Mouse (Mus musculus): ENCODE results near the gene Rhod.
"Not testable (repeated sequence)": the region's sequence is repeated elsewhere in the genome, so short reads cannot be mapped to it uniquely, and the experiment has no call there.

Gene Rhod

DNA sequence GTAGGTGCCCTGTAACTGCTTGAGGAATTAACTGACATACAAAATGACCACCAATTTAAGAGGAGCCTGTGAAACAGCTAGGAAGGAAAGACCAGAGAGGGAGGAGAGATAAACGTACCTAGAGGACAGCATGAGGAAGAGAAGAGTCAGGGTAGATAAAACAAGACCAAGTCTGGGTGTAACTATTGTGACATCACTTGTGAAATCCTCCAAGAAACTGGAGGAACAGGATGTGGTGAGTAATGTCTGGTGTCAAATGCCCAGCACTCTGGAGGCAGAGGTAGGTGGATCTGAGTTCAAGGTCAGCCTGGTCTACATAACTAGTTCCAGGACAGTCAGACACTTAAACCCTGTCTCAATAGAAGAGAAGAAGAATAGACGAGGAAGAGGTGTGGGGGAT is 30.2 kb downstream of the Rhod start:
- no peak for DNase-seq (ENCODE audit: low read depth, low spot score)

DNA sequence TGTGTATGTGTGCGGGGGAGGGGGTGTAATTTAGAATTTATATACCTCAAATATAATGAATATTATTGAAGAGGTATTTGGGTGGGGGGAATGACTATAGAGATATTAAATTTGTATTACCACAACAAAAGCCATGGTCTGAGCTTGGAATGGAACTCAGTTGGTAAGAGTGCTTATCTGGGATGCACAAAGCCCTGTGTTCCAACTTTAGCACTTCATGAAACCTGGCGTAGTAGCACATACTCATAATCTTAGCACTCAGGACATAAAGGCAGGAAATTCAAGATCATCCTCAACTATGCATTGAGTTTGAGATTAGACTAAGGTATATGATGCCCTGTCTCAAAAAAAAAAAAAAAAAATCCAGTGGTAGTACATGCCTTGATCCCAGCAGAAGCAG is 34.4 kb downstream of the Rhod start:
- no peak for DNase-seq (ENCODE audit: low read depth, low spot score)

DNA sequence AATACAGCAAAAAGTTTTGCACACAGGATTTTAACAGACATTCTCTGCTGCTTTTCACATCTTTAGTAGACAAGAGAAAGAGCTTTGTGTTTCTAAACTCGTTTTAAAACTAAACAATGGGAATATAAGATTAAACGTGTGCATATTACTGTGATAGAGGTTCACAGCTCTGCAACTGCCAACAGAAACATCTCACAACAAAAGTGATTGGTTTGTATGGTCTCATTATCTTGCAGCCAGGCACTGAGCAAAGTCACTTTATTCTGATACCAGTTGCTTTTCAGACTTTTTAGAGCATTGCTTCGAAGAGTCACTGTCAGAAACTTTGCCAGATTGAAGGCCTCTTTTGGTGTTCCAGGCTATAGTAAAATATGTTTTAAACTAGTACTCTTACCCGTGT is 40.3 kb downstream of the Rhod start:
- no peak for DNase-seq (ENCODE audit: low read depth, low spot score)

DNA sequence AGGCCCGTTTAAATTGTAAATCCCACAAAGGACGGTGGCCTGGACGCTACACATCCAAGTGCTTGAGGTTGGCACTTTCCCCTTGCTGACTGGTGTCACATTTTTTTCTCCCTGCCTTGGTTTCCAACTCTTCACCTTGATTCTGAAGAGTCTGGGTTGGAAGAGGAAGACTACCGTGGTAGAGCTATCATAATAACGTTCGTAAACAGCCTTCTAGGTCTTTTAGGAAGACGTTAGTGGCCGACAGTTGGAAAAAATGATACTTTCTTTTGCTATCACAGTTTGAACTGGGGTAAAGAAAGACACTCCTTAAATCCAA is 40.6 kb downstream of the Rhod start:
- peak; percentile 66 for DNase-seq (ENCODE audit: low read depth, low spot score)

DNA sequence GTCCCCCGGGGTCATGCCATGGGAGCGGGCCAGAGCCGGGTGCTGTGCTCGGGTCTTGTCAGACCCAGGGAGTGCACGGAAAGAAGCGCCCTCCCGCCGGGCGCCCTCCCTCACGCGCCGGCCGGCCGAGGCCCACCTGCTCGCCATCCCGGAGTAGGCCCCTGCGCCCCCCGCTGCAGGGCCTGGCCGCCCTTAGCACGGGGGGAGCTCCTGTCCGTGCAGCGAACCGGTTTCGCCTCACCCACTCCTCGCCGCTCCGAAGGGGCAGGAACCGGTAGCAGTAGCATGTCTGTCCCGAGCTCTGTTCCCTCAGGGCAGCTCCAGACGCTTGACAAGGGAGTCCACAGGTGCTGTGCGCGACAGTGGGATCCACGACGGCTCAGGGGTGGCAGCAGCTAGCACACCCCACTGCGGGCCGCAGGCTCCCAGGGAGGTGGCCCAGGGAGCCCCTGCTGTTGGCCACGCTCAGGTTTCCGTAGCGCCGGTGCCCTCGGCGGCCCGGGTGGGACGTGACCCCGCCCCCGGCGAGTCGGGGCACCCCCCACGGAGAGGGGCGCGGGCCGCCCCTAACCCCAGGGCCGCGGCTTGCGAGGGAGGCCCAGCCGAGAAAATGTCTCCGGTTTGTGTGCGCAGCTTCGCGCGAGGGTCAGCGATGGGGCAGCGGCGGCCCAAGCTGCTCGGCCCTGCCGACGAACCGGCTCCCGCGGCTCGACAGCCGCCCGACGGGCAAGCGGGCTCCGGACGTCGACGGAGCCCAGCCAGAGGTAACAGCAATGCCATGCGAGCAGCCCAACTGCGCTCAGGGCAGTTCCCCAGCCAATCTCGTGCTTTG is 41.2 kb downstream of the Rhod start, which contains the start of gene Kdm2a:
TSS of gene Kdm2a (minus strand) at position 488 of the 832 bp plus-strand sequence.
- DNase-seq (ENCODE audit: low read depth, low spot score), result peak; percentile 62

DNA sequence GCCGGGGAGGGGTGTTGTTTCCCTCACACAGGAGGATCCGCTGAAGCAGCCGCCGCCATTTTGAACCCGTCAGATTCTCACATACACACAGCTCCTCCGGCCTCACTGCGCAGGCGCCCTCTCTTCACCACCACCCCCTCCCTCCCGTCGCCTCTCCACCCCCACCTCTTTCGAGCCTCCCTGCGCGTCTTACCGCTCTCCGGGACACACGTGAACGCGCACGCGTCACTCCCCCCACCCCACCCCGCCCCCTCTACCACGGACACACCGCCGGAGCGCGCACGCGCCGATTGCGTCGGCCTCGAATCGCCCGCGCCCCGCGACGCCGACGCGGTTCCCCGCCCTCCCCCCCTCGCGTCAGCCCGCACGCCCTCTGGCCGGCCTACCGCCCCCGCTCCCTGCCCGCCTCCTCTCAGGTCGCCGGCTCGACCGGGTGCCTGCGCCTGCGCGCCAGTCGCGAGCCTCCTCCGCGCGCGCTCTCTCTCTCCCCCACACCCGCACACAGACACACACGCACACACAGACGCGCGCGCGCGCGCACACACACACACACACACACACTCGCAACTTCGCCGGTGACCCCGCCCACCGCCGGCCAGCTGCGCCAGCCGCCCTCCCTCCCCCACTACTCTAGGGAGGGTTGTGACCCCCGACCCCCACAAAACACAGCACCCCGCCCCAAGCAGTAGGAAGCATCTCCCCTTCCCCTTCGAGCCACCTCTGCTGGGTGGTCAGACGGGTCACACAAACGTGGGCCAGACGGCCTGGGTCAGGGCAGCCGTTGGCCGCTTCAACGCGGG is 42.0 kb downstream of the Rhod start:
- DNase-seq (ENCODE audit: low read depth, low spot score), result peak; percentile 98

DNA sequence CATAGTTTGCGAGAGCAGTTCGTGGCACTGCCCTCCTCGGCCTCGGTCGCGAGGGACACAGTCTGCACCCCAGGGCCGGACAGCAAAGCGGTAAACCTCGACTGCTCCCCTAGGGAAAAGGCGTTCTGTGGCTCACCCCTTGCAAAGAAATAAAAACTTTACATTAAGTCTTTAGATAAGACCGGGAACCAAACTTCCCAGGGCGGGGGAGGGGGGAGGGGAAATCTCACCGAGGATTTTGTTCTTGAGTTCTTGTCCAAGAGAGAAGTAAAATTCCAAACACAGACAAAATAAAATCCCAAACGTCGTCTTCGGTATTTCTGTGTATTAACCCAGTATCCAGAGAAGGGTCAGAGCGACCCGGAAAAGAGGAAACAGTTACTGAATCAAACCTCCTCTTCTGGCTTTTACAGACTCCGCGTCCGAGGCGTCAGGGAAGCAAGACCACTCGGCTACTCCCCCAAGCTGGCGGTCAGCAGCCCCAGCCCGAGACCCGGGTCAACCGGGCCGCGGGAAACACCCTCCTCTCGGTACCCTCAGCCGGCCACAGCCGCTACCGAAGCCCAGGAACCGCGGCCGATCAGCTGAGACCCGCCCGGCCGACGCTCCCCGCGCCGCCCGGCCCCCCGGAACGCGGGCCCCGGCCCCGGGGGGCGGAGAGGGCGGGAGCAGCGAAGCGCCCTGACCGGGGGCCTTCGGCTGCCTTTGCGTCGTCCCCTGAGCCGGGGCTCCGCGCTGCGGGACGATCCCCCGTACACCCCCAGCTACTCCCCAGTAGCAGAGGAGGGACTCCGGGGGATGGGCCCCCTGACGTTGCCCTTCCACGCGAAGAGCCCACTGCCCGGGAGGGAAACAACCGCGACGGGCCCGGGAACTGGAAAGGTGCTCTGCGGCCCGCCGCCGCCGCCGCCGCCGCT is 42.9 kb downstream of the Rhod start:
- DNase-seq (ENCODE audit: low read depth, low spot score), result peak; percentile 23

DNA sequence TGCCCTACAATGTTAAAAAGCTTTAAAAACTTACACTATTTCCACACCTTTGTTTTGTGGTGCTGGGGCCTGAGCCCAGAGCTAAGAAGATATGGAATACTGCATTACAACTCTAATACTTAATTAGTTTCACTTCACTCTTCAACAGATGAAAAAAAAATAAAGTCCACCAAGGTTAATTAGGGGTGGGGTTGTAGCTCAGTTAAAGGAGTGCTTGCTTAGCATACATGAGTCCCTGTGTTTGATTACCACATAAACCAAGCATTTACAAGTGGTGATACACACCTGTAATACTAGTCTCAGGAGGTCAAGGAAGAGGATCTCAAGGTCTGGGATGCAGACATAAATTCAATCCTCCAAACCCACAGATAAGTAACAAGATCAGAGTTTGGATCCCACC is 52.0 kb downstream of the Rhod start:
- DNase-seq (ENCODE audit: low read depth, low spot score), result no peak

DNA sequence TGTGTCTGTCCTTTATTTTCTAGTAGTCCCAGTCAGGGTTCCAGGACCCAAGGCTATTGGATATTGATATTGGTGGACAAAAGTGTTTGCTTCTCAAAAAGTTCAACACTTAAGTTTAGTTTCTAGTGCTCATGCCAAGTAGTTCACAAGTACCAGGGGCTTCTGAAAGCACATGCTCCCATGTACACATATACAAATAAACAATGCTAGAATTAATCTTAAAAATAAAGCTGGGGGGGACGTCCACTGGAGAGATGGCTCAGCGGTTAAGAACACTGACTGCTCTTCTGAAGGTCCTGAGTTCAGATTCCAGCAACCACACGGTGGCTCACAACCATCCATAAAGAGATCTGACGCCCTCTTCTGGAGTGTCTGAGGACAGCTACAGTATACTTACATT is 54.2 kb downstream of the Rhod start:
- DNase-seq (ENCODE audit: low read depth, low spot score), result peak; percentile 11

DNA sequence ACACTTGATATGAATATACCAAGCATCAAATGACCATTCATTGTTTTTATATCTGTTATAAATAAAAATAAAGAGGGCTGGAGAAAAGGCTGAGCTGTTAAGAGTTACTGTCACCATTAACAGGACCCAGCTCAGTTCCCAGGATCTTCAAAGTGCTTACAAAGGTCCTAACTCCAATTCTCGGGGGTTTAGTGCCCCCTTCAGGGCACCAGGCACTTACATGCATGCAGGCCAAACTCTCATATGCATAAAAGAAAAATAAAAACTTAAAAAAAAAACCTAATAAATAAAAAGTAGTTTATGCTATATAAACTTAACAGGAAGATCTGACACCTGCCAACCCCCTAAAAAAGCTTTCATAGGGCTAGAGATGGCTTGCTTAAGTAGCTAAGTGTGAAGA is 54.9 kb downstream of the Rhod start:
- peak; percentile 38 for DNase-seq (ENCODE audit: low read depth, low spot score)

DNA sequence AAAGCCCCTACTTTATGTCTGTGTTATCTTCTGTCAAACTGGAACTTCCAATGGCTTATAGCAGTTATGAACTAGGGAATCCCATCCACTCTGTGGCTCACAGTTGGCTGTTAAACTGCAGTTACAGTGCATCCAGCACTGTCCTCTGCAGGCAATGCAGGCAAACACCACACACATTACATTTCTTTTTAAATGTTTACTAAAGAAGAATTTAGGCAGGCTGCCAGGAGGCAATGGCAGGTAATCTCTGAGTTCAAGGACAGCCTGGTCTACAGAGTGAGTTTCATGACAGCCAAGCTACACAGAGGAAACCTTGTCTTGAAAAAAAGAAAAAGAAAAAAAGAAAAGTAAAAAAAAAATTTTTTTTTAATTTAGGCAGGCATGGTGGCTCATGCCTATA is 55.9 kb downstream of the Rhod start:
- no peak for DNase-seq (ENCODE audit: low read depth, low spot score)

DNA sequence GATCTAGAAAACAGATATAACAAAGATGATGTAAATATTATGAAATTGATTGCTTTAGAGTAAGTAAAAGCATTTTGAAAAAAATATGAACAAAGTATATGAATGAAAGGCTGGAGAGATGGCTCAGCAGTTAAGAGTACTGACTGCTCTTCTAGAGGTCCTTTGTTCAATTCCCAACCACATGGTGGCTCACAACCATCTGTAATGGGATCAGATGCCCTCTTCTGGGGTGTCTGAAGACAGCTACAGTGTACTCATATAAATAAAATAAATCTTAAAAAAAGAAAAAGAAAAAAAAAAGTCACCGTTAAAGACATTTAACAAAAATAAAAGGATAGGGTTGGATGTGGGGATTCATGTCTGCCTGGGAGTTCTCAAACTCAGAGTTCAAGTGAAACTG is 56.9 kb downstream of the Rhod start:
- not testable (repeated sequence) for DNase-seq (ENCODE audit: low read depth, low spot score)
